Mouse (Mus musculus): ENCODE measurements around the gene Afdn. TPM values are rescaled to one million over a fixed set of nuclear protein-coding genes. Genes with fewer than 3 reads are reported as not detected.

Gene Afdn
- polyA plus RNA-seq, 1 experiment from 2014 or later = 107 TPM

GRCm38 (mm10) chr17:13856429-13857090 is 96.2 kb downstream of the Afdn start:
- WGBS = 67% methylated on average over 5 of the region's 5 CpGs
- no peak overlapping the region for H3K9ac ChIP-seq (ENCODE audit: low read length)
- no peaks in the 10 kb centered on the region for H3K27me3 ChIP-seq (replicated peaks; ENCODE audit: control insufficient read depth, insufficient read depth, low read length)
- DNase-seq (ENCODE audit: low spot score) (no peak), ATAC-seq (no peak)
- H3K4me2 ChIP-seq (ENCODE audit: low read length) = no peak overlapping the region
- H3K4me1 ChIP-seq (ENCODE audit: control insufficient read depth, insufficient read depth, low read length) = no peaks in the 10 kb centered on the region
- no peak overlapping the region for H3K4me3 ChIP-seq (ENCODE audit: low read depth, low read length)
- no peaks in the 10 kb centered on the region for H3K9me3 ChIP-seq (replicated peaks; ENCODE audit: control insufficient read depth, low read length)
- H3K36me3 ChIP-seq (ENCODE audit: control insufficient read depth, insufficient read depth, low read length) = peaks cover 55% of the 10 kb centered on the region
- no peak overlapping the region for H3K27ac ChIP-seq (ENCODE audit: low read depth, low read length)

DNA sequence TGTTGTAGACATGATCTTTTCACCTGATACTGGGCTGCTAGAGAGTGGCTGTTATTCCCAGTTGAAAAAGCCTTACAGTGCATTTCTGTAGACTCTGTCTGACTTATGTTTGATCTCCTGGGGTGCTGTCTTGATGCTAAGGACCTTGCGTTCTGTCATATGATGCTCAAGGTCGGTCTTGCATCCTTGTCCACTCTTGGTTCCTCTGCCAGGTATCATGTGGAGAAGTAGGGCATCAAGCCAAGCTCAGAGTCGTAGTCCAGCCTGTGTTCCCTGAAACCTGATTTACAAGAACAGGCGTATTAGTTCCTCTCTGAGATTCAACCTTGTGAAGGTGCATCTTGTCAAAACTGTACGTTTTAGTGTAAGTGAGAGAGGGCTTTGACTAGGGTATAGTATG is 105.0 kb downstream of the Afdn start:
- 88% methylated on average over 5 of the region's 5 CpGs for WGBS

DNA sequence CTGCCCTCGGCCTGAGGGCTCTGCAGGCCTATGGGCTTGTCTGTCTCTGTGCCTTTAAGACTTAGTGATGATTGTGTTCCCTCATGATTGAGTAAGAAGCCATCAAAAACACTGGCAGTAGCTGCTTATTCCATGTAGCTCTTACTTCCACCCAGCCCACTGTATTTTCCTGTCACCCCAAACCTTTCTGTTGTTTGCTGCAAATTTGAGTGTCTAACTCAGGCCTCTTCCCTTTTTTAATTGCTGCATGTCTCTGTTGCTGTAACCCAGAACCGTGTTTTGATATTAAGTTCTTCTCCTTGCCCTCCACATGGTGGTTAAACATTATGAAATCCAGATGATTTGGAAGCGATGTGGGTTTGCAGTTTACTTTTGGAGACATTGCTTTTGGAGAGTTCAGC is 106.6 kb downstream of the Afdn start:
- ATAC-seq (no peak), DNase-seq (ENCODE audit: low spot score) (no peak)
- Histone ChIP-seq H3K4me1 (ENCODE audit: control insufficient read depth, insufficient read depth, low read length) (no peaks in the 10 kb centered on the region), H3K9ac (ENCODE audit: low read length) (no peak overlapping the region), H3K36me3 (ENCODE audit: control insufficient read depth, insufficient read depth, low read length) (peaks cover 48% of the 10 kb centered on the region), H3K27ac (ENCODE audit: low read depth, low read length) (no peak overlapping the region), H3K4me3 (ENCODE audit: low read depth, low read length) (no peak overlapping the region), H3K27me3 (replicated peaks; ENCODE audit: control insufficient read depth, insufficient read depth, low read length) (no peaks in the 10 kb centered on the region), H3K4me2 (ENCODE audit: low read length) (no peak overlapping the region), H3K9me3 (replicated peaks; ENCODE audit: control insufficient read depth, low read length) (no peaks in the 10 kb centered on the region)
- 92% methylated on average over 3 of the region's 3 CpGs for WGBS

More for the DNA sequence above, 105.0 kb downstream of the Afdn start:
- Histone ChIP-seq H3K27me3 (replicated peaks; ENCODE audit: control insufficient read depth, insufficient read depth, low read length) (no peaks in the 10 kb centered on the region), H3K9me3 (replicated peaks; ENCODE audit: control insufficient read depth, low read length) (no peaks in the 10 kb centered on the region), H3K36me3 (ENCODE audit: control insufficient read depth, insufficient read depth, low read length) (peaks cover 61% of the 10 kb centered on the region), H3K27ac (ENCODE audit: low read depth, low read length) (no peak overlapping the region), H3K4me2 (ENCODE audit: low read length) (no peak overlapping the region), H3K4me3 (ENCODE audit: low read depth, low read length) (no peak overlapping the region), H3K9ac (ENCODE audit: low read length) (no peak overlapping the region), H3K4me1 (ENCODE audit: control insufficient read depth, insufficient read depth, low read length) (no peaks in the 10 kb centered on the region)
- ATAC-seq (no peak), DNase-seq (ENCODE audit: low spot score) (no peak)

GRCm38 (mm10) chr17:13867475-13867874 is 107.1 kb downstream of the Afdn start:
- H3K27ac ChIP-seq (ENCODE audit: low read depth, low read length) = no peak overlapping the region
- DNase-seq (ENCODE audit: low spot score) (no peak), ATAC-seq (no peak)
- no peaks in the 10 kb centered on the region for H3K27me3 ChIP-seq (replicated peaks; ENCODE audit: control insufficient read depth, insufficient read depth, low read length)
- H3K36me3 ChIP-seq (ENCODE audit: control insufficient read depth, insufficient read depth, low read length) = peaks cover 45% of the 10 kb centered on the region
- no peak overlapping the region for H3K4me3 ChIP-seq (ENCODE audit: low read depth, low read length)
- H3K4me2 ChIP-seq (ENCODE audit: low read length) = no peak overlapping the region
- H3K4me1 ChIP-seq (ENCODE audit: control insufficient read depth, insufficient read depth, low read length) = no peaks in the 10 kb centered on the region
- H3K9me3 ChIP-seq (replicated peaks; ENCODE audit: control insufficient read depth, low read length) = no peaks in the 10 kb centered on the region
- WGBS = 81% methylated on average over 6 of the region's 6 CpGs
- no peak overlapping the region for H3K9ac ChIP-seq (ENCODE audit: low read length)

GRCm38 (mm10) chr17:13870236-13870635 is 109.9 kb downstream of the Afdn start:
- ATAC-seq (no peak), DNase-seq (ENCODE audit: low spot score) (no peak)
- no peak overlapping the region for H3K4me3 ChIP-seq (ENCODE audit: low read depth, low read length)
- no peaks in the 10 kb centered on the region; the same call in 1 of the 2 replicates for H3K9me3 ChIP-seq (replicated peaks; ENCODE audit: control insufficient read depth, low read length)
- H3K4me1 ChIP-seq (ENCODE audit: control insufficient read depth, insufficient read depth, low read length) = no peaks in the 10 kb centered on the region
- WGBS = 83% methylated on average over 1 of the region's 1 CpGs
- no peak overlapping the region for H3K9ac ChIP-seq (ENCODE audit: low read length)
- H3K27me3 ChIP-seq (replicated peaks; ENCODE audit: control insufficient read depth, insufficient read depth, low read length) = no peaks in the 10 kb centered on the region
- no peak overlapping the region for H3K4me2 ChIP-seq (ENCODE audit: low read length)
- H3K36me3 ChIP-seq (ENCODE audit: control insufficient read depth, insufficient read depth, low read length) = peaks cover 27% of the 10 kb centered on the region
- H3K27ac ChIP-seq (ENCODE audit: low read depth, low read length) = no peak overlapping the region

DNA sequence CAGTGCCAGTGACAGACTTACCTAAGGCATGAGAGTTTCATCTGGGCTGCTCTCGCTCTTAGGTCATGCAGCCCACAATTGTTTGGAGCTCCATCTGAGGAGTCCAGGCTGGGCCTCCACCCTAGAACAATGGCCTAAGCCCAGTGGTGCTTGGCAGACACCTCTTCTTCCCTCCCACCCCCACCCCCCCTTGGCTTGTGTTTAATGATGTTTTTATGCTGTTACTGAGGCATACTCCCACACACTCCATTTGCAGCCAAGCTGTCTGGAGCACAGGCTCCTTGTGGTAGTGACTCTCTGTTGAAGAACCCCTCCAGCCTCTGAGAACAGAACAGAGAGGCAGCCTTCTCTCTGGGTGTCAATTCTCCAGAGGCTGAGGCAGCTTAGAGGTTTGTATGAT is 113.9 kb downstream of the Afdn start:
- peaks cover 19% of the 10 kb centered on the region; the same call in 1 of the 2 replicates for H3K36me3 ChIP-seq (ENCODE audit: control insufficient read depth, insufficient read depth, low read length)
- DNase-seq (ENCODE audit: low spot score) = no peak
- 68% methylated on average over 1 of the region's 1 CpGs for WGBS

GRCm38 (mm10) chr17:13877460-13877859 is 117.1 kb downstream of the Afdn start:
- Histone ChIP-seq H3K4me1 (ENCODE audit: control insufficient read depth, insufficient read depth, low read length) (no peaks in the 10 kb centered on the region), H3K9ac (ENCODE audit: low read length) (no peak overlapping the region), H3K9me3 (replicated peaks; ENCODE audit: control insufficient read depth, low read length) (no peaks in the 10 kb centered on the region; the same call in 1 of the 2 replicates), H3K4me3 (ENCODE audit: low read depth, low read length) (no peak overlapping the region), H3K27ac (ENCODE audit: low read depth, low read length) (no peak overlapping the region), H3K4me2 (ENCODE audit: low read length) (no peak overlapping the region), H3K36me3 (ENCODE audit: control insufficient read depth, insufficient read depth, low read length) (peaks cover 33% of the 10 kb centered on the region), H3K27me3 (replicated peaks; ENCODE audit: control insufficient read depth, insufficient read depth, low read length) (no peaks in the 10 kb centered on the region)
- DNase-seq (ENCODE audit: low spot score) (no peak), ATAC-seq (no peak)

More for the DNA sequence above, 113.9 kb downstream of the Afdn start:
- H3K27ac ChIP-seq (ENCODE audit: low read depth, low read length) = no peak overlapping the region
- no peak overlapping the region for H3K4me2 ChIP-seq (ENCODE audit: low read length)
- no peak for ATAC-seq
- H3K4me1 ChIP-seq (ENCODE audit: control insufficient read depth, insufficient read depth, low read length) = no peaks in the 10 kb centered on the region
- no peaks in the 10 kb centered on the region; the same call in 1 of the 2 replicates for H3K9me3 ChIP-seq (replicated peaks; ENCODE audit: control insufficient read depth, low read length)
- no peaks in the 10 kb centered on the region for H3K27me3 ChIP-seq (replicated peaks; ENCODE audit: control insufficient read depth, insufficient read depth, low read length)
- H3K4me3 ChIP-seq (ENCODE audit: low read depth, low read length) = no peak overlapping the region
- H3K9ac ChIP-seq (ENCODE audit: low read length) = no peak overlapping the region

DNA sequence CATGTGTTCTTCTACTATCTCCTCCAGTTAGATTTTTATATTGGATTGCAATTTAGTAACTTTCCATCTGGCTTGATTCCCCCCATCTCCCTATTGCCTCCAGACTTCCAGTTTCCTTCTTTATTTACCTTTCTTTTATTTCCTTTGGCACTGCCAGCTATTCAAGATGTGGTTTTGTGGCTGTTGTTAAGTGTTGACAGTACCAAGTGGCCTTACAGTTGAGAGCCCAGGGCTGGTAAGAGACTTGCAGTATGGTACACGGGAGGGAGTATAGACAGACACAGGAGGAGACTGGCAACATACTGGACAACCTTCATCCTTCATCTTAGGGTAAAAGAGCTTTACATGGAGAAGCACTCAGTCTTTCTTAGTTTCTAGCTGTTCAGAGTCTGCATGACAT is 119.4 kb downstream of the Afdn start:
- H3K9ac ChIP-seq (ENCODE audit: low read length) = no peak overlapping the region
- H3K4me3 ChIP-seq (ENCODE audit: low read depth, low read length) = no peak overlapping the region
- WGBS = 86% methylated on average over 1 of the region's 1 CpGs
- no peak for ATAC-seq
- no peak for DNase-seq (ENCODE audit: low spot score)
- H3K4me1 ChIP-seq (ENCODE audit: control insufficient read depth, insufficient read depth, low read length) = no peaks in the 10 kb centered on the region
- H3K27ac ChIP-seq (ENCODE audit: low read depth, low read length) = no peak overlapping the region
- H3K9me3 ChIP-seq (replicated peaks; ENCODE audit: control insufficient read depth, low read length) = no peaks in the 10 kb centered on the region
- H3K4me2 ChIP-seq (ENCODE audit: low read length) = no peak overlapping the region
- peaks cover 49% of the 10 kb centered on the region for H3K36me3 ChIP-seq (ENCODE audit: control insufficient read depth, insufficient read depth, low read length)
- no peaks in the 10 kb centered on the region for H3K27me3 ChIP-seq (replicated peaks; ENCODE audit: control insufficient read depth, insufficient read depth, low read length)

DNA sequence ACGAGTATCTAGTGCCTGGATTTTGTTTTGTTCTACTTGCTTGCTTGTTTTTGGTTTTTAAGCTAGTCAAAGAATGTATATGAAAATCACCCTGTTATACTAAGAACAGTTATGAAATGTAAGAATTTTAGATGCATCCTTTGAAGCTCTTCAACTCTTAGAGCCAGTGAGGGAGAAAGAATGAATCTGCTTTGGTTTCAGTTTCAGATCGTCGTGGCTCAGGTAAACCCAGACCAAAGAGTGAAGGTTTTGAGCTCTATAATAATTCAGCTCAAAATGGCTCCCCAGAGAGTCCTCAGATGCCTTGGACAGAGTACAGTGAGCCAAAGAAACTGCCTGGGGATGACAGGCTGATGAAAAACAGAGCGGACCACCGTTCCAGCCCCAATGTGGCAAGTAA is 123.2 kb downstream of the Afdn start:
- DNase-seq (ENCODE audit: low spot score) (no peak), ATAC-seq (no peak)
- Histone ChIP-seq H3K4me2 (ENCODE audit: low read length) (no peak overlapping the region), H3K9me3 (replicated peaks; ENCODE audit: control insufficient read depth, low read length) (no peaks in the 10 kb centered on the region), H3K4me1 (ENCODE audit: control insufficient read depth, insufficient read depth, low read length) (no peaks in the 10 kb centered on the region), H3K9ac (ENCODE audit: low read length) (no peak overlapping the region), H3K27me3 (replicated peaks; ENCODE audit: control insufficient read depth, insufficient read depth, low read length) (no peaks in the 10 kb centered on the region), H3K4me3 (ENCODE audit: low read depth, low read length) (no peak overlapping the region), H3K36me3 (ENCODE audit: control insufficient read depth, insufficient read depth, low read length) (peaks cover 74% of the 10 kb centered on the region), H3K27ac (ENCODE audit: low read depth, low read length) (no peak overlapping the region)
- 93% methylated on average over 5 of the region's 5 CpGs for WGBS
